Mouse (Mus musculus) MEL (cell line): ENCODE measurements around the gene Akt1s1. TPM values are rescaled to one million over a fixed set of nuclear protein-coding genes. Genes with fewer than 3 reads are reported as not detected.

ENCODE experiments used
- DNase-seq: peaks from one replicate; pipeline ENCODE4 v3.0.0; 2011; ENCODE audit warnings: low read depth, low spot score
- H3K27ac ChIP-seq: 2 replicates; pipeline ENCODE4 v1.5.1; 2012; ENCODE audit warnings: low read depth, mild to moderate bottlenecking, control low read depth, low read length, moderate library complexity; ENCODE audit not compliant: control insufficient read depth
- H3K27me3 ChIP-seq, 2 experiments: fragments of 150-350 bp in 1 of 2; sonication (generic) in 1 of 2; 2 replicates each; pipeline ENCODE4 v1.6.1; 2012; ENCODE audit warnings: low read length in 2 of 2, mild to moderate bottlenecking in 2 of 2, improper control_type of control experiment in 1 of 2, moderate library complexity in 1 of 2; ENCODE audit not compliant: insufficient read depth in 2 of 2, control insufficient read depth in 1 of 2
- H3K36me3 ChIP-seq, 2 experiments: 2 replicates each; pipeline ENCODE4 v1.6.1; 2012 to 2014; ENCODE audit warnings: low read length in 2 of 2, improper control_type of control experiment in 1 of 2, inconsistent platforms in 1 of 2, mild to moderate bottlenecking in 1 of 2; ENCODE audit not compliant: insufficient read depth in 2 of 2, control insufficient read depth in 1 of 2
- H3K4me1 ChIP-seq, 2 experiments: fragments of 150-350 bp in 1 of 2; sonication (generic) in 1 of 2; 2 replicates each; pipeline ENCODE4 v1.6.1; 2012; ENCODE audit warnings: low read length in 2 of 2, improper control_type of control experiment in 1 of 2, mild to moderate bottlenecking in 1 of 2; ENCODE audit not compliant: insufficient read depth in 2 of 2, control insufficient read depth in 1 of 2
- H3K4me3 ChIP-seq, 2 experiments: fragments of 150-350 bp in 1 of 2; sonication (generic) in 1 of 2; 2 replicates each; pipeline ENCODE4 v1.5.1; 2012; ENCODE audit warnings: low read depth in 2 of 2, low read length in 2 of 2, mild to moderate bottlenecking in 2 of 2, moderate library complexity in 2 of 2, control low read depth in 1 of 2, improper control_type of control experiment in 1 of 2; ENCODE audit not compliant: control insufficient read depth in 1 of 2, insufficient read depth in 1 of 2
- H3K79me2 ChIP-seq: 2 replicates; pipeline ENCODE4 v1.6.1; 2012; ENCODE audit warnings: mild to moderate bottlenecking, low read length, moderate library complexity; ENCODE audit not compliant: control insufficient read depth, poor library complexity, insufficient read depth
- H3K9ac ChIP-seq: 2 replicates; pipeline ENCODE4 v1.6.1; 2012; ENCODE audit warnings: low read depth, mild to moderate bottlenecking, control low read depth, low read length, moderate library complexity; ENCODE audit not compliant: control insufficient read depth, poor library complexity, severe bottlenecking
- H3K9me3 ChIP-seq: fragments of 150-350 bp; sonication (generic); replicated peaks from 2 replicates; pipeline ENCODE4 v1.6.1; 2012; ENCODE audit warnings: mild to moderate bottlenecking, low read length, improper control_type of control experiment, moderate library complexity; ENCODE audit not compliant: insufficient read depth
- BHLHE40 ChIP-seq: IDR thresholded peaks from 2 replicates; pipeline ENCODE4 v1.6.1; 2012; ENCODE audit warnings: low read depth, mild to moderate bottlenecking, inconsistent platforms, low read length, improper control_type of control experiment, borderline replicate concordance
- CHD1 ChIP-seq: IDR thresholded peaks from 2 replicates; pipeline ENCODE4 v1.6.1; 2012; ENCODE audit warnings: low read depth, mild to moderate bottlenecking, inconsistent platforms, low read length, improper control_type of control experiment
- CHD2 ChIP-seq: IDR thresholded peaks from 2 replicates; pipeline ENCODE4 v1.6.1; 2011; ENCODE audit warnings: low read length, improper control_type of control experiment
- CTCF ChIP-seq, 3 experiments: IDR thresholded peaks in 2 of 3; conservative IDR thresholded peaks in 1 of 3; 2 replicates each; pipeline ENCODE4 v1.5.1; 2011 to 2012; ENCODE audit warnings: low read length in 3 of 3, low read depth in 2 of 3, mild to moderate bottlenecking in 2 of 3, improper control_type of control experiment in 1 of 3, inconsistent platforms in 1 of 3, mixed read lengths in 1 of 3, moderate library complexity in 1 of 3; ENCODE audit not compliant: control insufficient read depth in 1 of 3, insufficient read depth in 1 of 3, poor library complexity in 1 of 3, severe bottlenecking in 1 of 3
- E2F4 ChIP-seq: IDR thresholded peaks from 2 replicates; pipeline ENCODE4 v1.6.1; 2011; ENCODE audit warnings: low read depth, low read length, improper control_type of control experiment, borderline replicate concordance
- ELF1 ChIP-seq: IDR thresholded peaks from 2 replicates; pipeline ENCODE4 v1.6.1; 2014; ENCODE audit warnings: low read depth, mild to moderate bottlenecking, inconsistent platforms, low read length, improper control_type of control experiment, moderate library complexity
- EP300 ChIP-seq, 2 experiments: IDR thresholded peaks; 2 replicates each; pipeline ENCODE4 v1.6.1; 2011; ENCODE audit warnings: improper control_type of control experiment in 2 of 2, low read length in 2 of 2, low read depth in 1 of 2, mild to moderate bottlenecking in 1 of 2
- ETS1 ChIP-seq: IDR thresholded peaks from 2 replicates; pipeline ENCODE4 v1.6.1; 2012; ENCODE audit warnings: low read depth, mild to moderate bottlenecking, inconsistent platforms, low read length, improper control_type of control experiment, moderate library complexity
- GATA1 ChIP-seq: IDR thresholded peaks from 2 replicates; pipeline ENCODE4 v1.6.1; 2011; ENCODE audit warnings: low read depth, low read length, improper control_type of control experiment
- JUND ChIP-seq: IDR thresholded peaks from 2 replicates; pipeline ENCODE4 v1.6.1; 2011; ENCODE audit warnings: low read depth, mild to moderate bottlenecking, improper control_type of control experiment, low read length
- KAT2A ChIP-seq: conservative IDR thresholded peaks from 2 replicates; pipeline ENCODE4 v1.6.1; 2012; ENCODE audit warnings: low read depth, low read length, improper control_type of control experiment, inconsistent platforms
- MAX ChIP-seq: IDR thresholded peaks from 2 replicates; pipeline ENCODE4 v1.6.1; 2011; ENCODE audit warnings: low read length, improper control_type of control experiment
- MAZ ChIP-seq: IDR thresholded peaks from 2 replicates; pipeline ENCODE4 v1.6.1; 2012; ENCODE audit warnings: low read depth, mild to moderate bottlenecking, inconsistent platforms, low read length, improper control_type of control experiment
- MEF2A ChIP-seq: IDR thresholded peaks from 2 replicates; pipeline ENCODE4 v1.6.1; 2014; ENCODE audit warnings: low read depth, mild to moderate bottlenecking, inconsistent platforms, low read length, improper control_type of control experiment; ENCODE audit not compliant: poor library complexity, insufficient replicate concordance, severe bottlenecking; ENCODE audit errors: extremely low read depth
- MXI1 ChIP-seq: IDR thresholded peaks from 2 replicates; pipeline ENCODE4 v1.6.1; 2011; ENCODE audit warnings: mild to moderate bottlenecking, low read depth, low read length, improper control_type of control experiment
- MYB ChIP-seq: IDR thresholded peaks from 2 replicates; pipeline ENCODE4 v1.6.1; 2011; ENCODE audit warnings: mild to moderate bottlenecking, low read depth, low read length, improper control_type of control experiment
- NELFE ChIP-seq: IDR thresholded peaks from 2 replicates; pipeline ENCODE4 v1.6.1; 2011; ENCODE audit warnings: low read depth, low read length, improper control_type of control experiment
- POLR2AphosphoS2 ChIP-seq: IDR thresholded peaks from 2 replicates; pipeline ENCODE4 v1.6.1; 2011; ENCODE audit warnings: low read length, improper control_type of control experiment
- POLR2AphosphoS5 ChIP-seq: IDR thresholded peaks from 2 replicates; pipeline ENCODE4 v1.6.1; 2012; ENCODE audit warnings: low read depth, borderline replicate concordance, mild to moderate bottlenecking, inconsistent platforms, low read length, moderate library complexity, mixed read lengths
- RAD21 ChIP-seq: IDR thresholded peaks from 2 replicates; pipeline ENCODE4 v1.6.1; 2011; ENCODE audit warnings: mild to moderate bottlenecking, low read depth, low read length, improper control_type of control experiment
- RCOR1 ChIP-seq: IDR thresholded peaks from 2 replicates; pipeline ENCODE4 v1.6.1; 2012; ENCODE audit warnings: low read depth, mild to moderate bottlenecking, inconsistent platforms, low read length, improper control_type of control experiment
- SIN3A ChIP-seq: IDR thresholded peaks from 2 replicates; pipeline ENCODE4 v1.6.1; 2012; ENCODE audit warnings: low read length, improper control_type of control experiment, inconsistent platforms
- SMC3 ChIP-seq: IDR thresholded peaks from 2 replicates; pipeline ENCODE4 v1.6.1; 2011; ENCODE audit warnings: low read depth, low read length, improper control_type of control experiment
- TAL1 ChIP-seq: IDR thresholded peaks from 2 replicates; pipeline ENCODE4 v1.6.1; 2012; ENCODE audit warnings: mild to moderate bottlenecking, inconsistent platforms, low read length, moderate library complexity, mixed read lengths
- TBP ChIP-seq: IDR thresholded peaks from 2 replicates; pipeline ENCODE4 v1.8.0; 2011; ENCODE audit warnings: low read depth, low read length, improper control_type of control experiment
- TCF12 ChIP-seq: IDR thresholded peaks from 2 replicates; pipeline ENCODE4 v1.6.1; 2014; ENCODE audit warnings: low read depth, mild to moderate bottlenecking, inconsistent platforms, low read length, improper control_type of control experiment, moderate library complexity
- USF1 ChIP-seq: IDR thresholded peaks from 2 replicates; pipeline ENCODE4 v1.6.1; 2014; ENCODE audit warnings: low read depth, mild to moderate bottlenecking, inconsistent platforms, low read length, improper control_type of control experiment, moderate library complexity
- USF2 ChIP-seq, 2 experiments: IDR thresholded peaks; 2 replicates each; pipeline ENCODE4 v1.6.1; 2011 to 2012; ENCODE audit warnings: improper control_type of control experiment in 2 of 2, low read length in 2 of 2, borderline replicate concordance in 1 of 2, inconsistent platforms in 1 of 2, low read depth in 1 of 2, mild to moderate bottlenecking in 1 of 2; ENCODE audit not compliant: insufficient read depth in 1 of 2
- ZC3H11A ChIP-seq: IDR thresholded peaks from 2 replicates; pipeline ENCODE4 v1.6.1; 2012; ENCODE audit warnings: low read depth, mild to moderate bottlenecking, inconsistent platforms, low read length, improper control_type of control experiment
- ZKSCAN1 ChIP-seq: IDR thresholded peaks from 2 replicates; pipeline ENCODE4 v1.6.1; 2012; ENCODE audit warnings: low read depth, mild to moderate bottlenecking, inconsistent platforms, low read length, improper control_type of control experiment, moderate library complexity
- ZNF384 ChIP-seq: IDR thresholded peaks from 2 replicates; pipeline ENCODE4 v1.6.1; 2012; ENCODE audit warnings: low read depth, mild to moderate bottlenecking, inconsistent platforms, low read length, improper control_type of control experiment
- polyA plus RNA-seq, 2 experiments: library from polyadenylated mRNA; stranded (reverse) in 1 of 2; unstranded in 1 of 2; fragments of >175 nt in 1 of 2; fragments of >200 nt in 1 of 2; gene quantifications; 2 replicates each; pipeline versions ENCODE4 v1.2.1 to v1.2.4; 2012; ENCODE audit warnings: low replicate concordance in 2 of 2, low read depth in 1 of 2; ENCODE audit not compliant: insufficient read length in 2 of 2, insufficient read depth in 1 of 2, missing spikeins in 1 of 2
- total RNA-seq: library from RNA; depleted of rRNA; stranded (reverse); fragments of 300-350 nt; gene quantifications from 2 replicates; pipeline ENCODE4 v1.2.3, GENCODE M21; 2012

Akt1s1 gene
- total and polyA plus RNA-seq, 3 experiments: 37.3 to 71.8 TPM; not detected in 1

GRCm38 (mm10) chr7:44817441-44817840 lies 31.4 kb upstream of the Akt1s1 start:
- peaks cover 69% of the 10 kb centered on the region for H3K79me2 ChIP-seq
- H3K27me3 ChIP-seq: no peaks in the 10 kb centered on the region
- TF ChIP-seq MAX (no peak), CTCF (IDR thresholded peaks at IDR 0.05 in 2 of 3, conservative IDR thresholded peaks at IDR 0.05 in 1 of 3; ENCODE audit: control insufficient read depth in 1 of 3, insufficient read depth in 1 of 3, low read depth in 2 of 3, low read length in 3 of 3, poor library complexity in 1 of 3, severe bottlenecking in 1 of 3) (0 out of 6 replicates have a peak, but pooled peaks of 1 of the 3 experiments have one; percentile 4), RCOR1 (0 out of 2 replicates have a peak, but pooled peaks have one; percentile 24)
- peaks cover 25 to 48% of the 10 kb centered on the region in 2 experiments for H3K4me1 ChIP-seq
- peak overlapping the region; percentile 87 to 94 for H3K4me3 ChIP-seq
- peak overlapping the region; percentile 93 for H3K27ac ChIP-seq
- no peaks in the 10 kb centered on the region for H3K9me3 ChIP-seq
- peak overlapping the region; percentile 97 for H3K9ac ChIP-seq
- H3K36me3 ChIP-seq: peaks cover 8 to 47% of the 10 kb centered on the region in 2 experiments
- peak; percentile 39 for DNase-seq

GRCm38 (mm10) chr7:44818164-44818563 lies 30.6 kb upstream of the Akt1s1 start:
- H3K9me3 ChIP-seq: no peaks in the 10 kb centered on the region
- peaks cover 28 to 55% of the 10 kb centered on the region in 2 experiments for H3K4me1 ChIP-seq
- peak overlapping the region; percentile 87 to 94 for H3K4me3 ChIP-seq
- peaks cover 76% of the 10 kb centered on the region for H3K79me2 ChIP-seq
- H3K36me3 ChIP-seq: peaks cover 11 to 53% of the 10 kb centered on the region in 2 experiments
- peak overlapping the region; percentile 94 for H3K27ac ChIP-seq
- H3K9ac ChIP-seq: peak overlapping the region; percentile 97
- DNase-seq: peak; percentile 71
- no peaks in the 10 kb centered on the region for H3K27me3 ChIP-seq
- no peak for TF ChIP-seq ZC3H11A
- TF ChIP-seq CTCF (IDR thresholded peaks at IDR 0.05 in 2 of 3, conservative IDR thresholded peaks at IDR 0.05 in 1 of 3; ENCODE audit: control insufficient read depth in 1 of 3, insufficient read depth in 1 of 3, low read depth in 2 of 3, low read length in 3 of 3, poor library complexity in 1 of 3, severe bottlenecking in 1 of 3): peak; percentile 15 to 57 (median 24); a peak in 3 of 6 replicates
- no peak for TF ChIP-seq TAL1
- TF ChIP-seq EP300 (IDR thresholded peaks at IDR 0.05; ENCODE audit: low read depth in 1 of 2, low read length in 2 of 2): no peak
- peak; percentile 81 for TF ChIP-seq RCOR1
- no peak for TF ChIP-seq MYB
- TF ChIP-seq RAD21: no peak
- no peak for TF ChIP-seq MEF2A
- TF ChIP-seq ETS1: no peak
- no peak for TF ChIP-seq MAZ
- no peak for TF ChIP-seq KAT2A
- TF ChIP-seq USF2 (IDR thresholded peaks at IDR 0.05; ENCODE audit: borderline replicate concordance in 1 of 2, insufficient read depth in 1 of 2, low read depth in 1 of 2, low read length in 2 of 2): no peak
- no peak for TF ChIP-seq TCF12
- TF ChIP-seq TBP: 0 out of 2 replicates have a peak, but pooled peaks have one; percentile 23
- TF ChIP-seq MAX: no peak
- TF ChIP-seq NELFE: no peak
- peak; percentile 55 for TF ChIP-seq GATA1
- TF ChIP-seq CHD2: no peak
- no peak for TF ChIP-seq JUND
- TF ChIP-seq CHD1: no peak
- no peak for TF ChIP-seq POLR2AphosphoS5
- no peak for TF ChIP-seq MXI1
- no peak for TF ChIP-seq USF1
- no peak; the same call in 1 of the 2 replicates for TF ChIP-seq SIN3A
- TF ChIP-seq E2F4: no peak
- TF ChIP-seq SMC3: no peak
- TF ChIP-seq POLR2AphosphoS2: no peak
- TF ChIP-seq BHLHE40: no peak
- TF ChIP-seq ELF1: no peak
- no peak for TF ChIP-seq ZKSCAN1
- TF ChIP-seq ZNF384: peak; percentile 45; the same call in 1 of the 2 replicates
